Mouse (Mus musculus) cerebellum, postnatal 10 days (tissue): ENCODE measurements around the gene 9130008F23Rik.

Experiments
- DNase-seq, 2 experiments: peaks; one replicate each; pipeline ENCODE4 v3.0.0; 2021; ENCODE audit warnings: mixed read lengths in 2 of 2

9130008F23Rik gene

DNA sequence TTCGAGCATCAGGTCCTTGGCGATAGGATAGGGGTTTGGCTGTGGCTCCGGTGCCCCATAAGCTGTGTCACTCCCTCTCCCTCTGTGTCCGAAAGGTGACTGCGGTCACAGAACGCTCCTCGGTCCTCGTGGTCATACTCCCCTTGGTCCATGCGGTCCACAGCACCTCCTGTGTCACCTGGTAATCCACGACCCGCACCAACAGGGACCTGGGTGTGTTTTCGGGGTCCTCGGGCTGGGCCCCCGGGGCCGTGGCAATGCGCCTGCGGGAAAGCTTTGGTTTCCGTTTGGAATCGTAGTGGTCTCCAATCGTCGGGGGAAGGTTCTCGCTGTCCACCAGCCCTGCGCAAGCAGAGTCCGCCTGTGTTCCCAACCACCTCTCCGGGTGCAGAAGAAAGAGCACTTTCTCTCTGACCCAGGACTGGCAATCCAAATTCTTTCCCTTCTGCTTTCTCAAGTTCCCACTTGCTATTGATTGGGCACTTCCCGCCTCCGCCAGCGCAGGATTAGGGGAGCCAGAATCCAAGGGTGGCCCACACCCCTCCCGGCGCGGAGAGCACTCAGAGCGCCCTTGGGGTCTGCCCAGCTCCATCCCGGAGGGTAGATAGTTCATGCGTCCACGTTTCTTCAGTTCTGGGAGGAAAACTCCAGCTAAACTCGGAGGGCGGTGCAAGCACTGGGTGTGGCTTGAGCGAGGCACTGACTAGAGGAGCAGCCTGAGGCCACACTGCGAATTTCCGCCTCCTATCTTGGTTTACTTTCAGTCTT, at the start of gene 9130008F23Rik:
Gene 9130008F23Rik, minus strand, starts transcription at position 636 of the 768 bp plus-strand sequence.
- peak; percentile 39 to 47 for DNase-seq

GRCm38 (mm10) chr17:40915499-40915898, 35.1 kb upstream of the 9130008F23Rik start:
- DNase-seq, result no peak

GRCm38 (mm10) chr17:40914250-40914649, 33.9 kb upstream of the 9130008F23Rik start, which contains the start of gene Glyatl3:
TSS of gene Glyatl3 (minus strand) at chr17:40914350.
- DNase-seq, result no peak

DNA sequence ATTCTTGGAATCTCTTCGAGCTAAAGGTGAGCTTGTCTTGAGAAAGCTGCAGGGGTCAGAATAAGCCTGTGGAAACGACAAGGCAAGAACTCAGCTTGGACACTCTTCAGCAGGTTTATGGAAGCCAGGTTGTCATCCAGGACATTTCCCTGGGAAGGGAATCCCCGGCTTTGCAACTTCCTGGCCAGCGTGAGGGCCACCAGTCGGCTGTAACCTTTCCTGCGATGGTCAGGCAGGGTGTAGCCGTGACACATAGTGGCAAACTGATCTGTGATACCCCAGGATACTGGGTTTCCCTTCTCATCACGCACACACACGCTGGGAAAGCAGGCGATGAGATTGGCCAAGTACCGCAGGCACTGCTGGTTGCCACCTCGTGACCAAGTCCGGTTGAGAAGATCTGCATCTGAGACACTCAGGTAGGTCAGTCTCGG, 24.4 kb upstream of the 9130008F23Rik start:
- peak; percentile 71 to 74 for DNase-seq

GRCm38 (mm10) chr17:40904056-40904597, 23.8 kb upstream of the 9130008F23Rik start:
- DNase-seq, result peak; percentile 29 to 46

DNA sequence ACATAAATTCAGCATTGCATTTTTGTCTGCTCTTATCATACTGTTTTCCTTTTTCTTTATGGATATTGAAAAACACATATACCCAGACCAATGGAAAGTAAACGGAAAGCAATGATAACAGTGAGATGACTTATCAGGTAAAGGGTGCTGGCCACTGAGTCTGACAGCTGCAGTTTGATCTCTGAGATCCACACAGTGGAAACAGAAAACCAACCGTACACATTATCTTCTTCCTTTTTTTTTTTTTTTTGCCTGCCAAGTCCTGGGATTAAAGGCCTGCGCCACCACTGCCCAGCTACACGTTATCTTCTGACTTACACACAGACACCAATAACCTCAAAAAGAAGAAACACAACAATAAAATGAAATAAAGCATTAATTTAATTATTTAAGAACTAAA, 23.0 kb upstream of the 9130008F23Rik start:
- DNase-seq, result peak in 1 of 2 experiments; percentile 6

DNA sequence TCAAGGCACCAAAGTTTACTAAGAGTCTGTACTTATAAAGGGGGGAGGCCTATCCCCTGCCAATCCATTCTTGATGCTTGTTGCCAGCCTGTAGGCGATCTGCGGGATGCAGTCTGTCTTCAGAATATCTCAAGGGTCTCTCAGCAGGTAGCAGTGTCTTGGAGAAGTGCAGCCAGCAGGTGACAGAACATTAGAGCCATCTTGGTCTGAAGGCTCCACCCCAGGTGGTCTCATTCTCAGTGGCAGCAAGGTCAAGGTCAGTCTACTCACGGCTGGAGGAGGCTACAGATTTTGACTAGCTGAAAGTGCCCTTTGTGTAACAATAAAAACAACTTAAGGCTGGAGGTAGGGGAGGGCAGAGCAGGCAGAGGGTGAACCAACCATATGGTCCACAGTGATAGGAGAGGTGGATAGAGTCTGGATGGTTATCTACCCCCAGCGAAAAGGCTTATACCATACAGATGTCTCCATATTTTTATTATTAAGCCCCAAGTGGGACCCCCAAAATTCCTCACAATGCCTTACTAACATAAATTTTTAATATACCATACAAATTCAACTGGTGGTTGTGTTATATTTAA, 19.5 kb upstream of the 9130008F23Rik start:
- no peak for DNase-seq

GRCm38 (mm10) chr17:40896863-40897262, 16.5 kb upstream of the 9130008F23Rik start:
- peak in 1 of 2 experiments; percentile 69 for DNase-seq

GRCm38 (mm10) chr17:40887849-40888536, 7.6 kb upstream of the 9130008F23Rik start:
- no peak for DNase-seq

GRCm38 (mm10) chr17:40885155-40885554, 4.8 kb upstream of the 9130008F23Rik start:
- DNase-seq, result no peak

DNA sequence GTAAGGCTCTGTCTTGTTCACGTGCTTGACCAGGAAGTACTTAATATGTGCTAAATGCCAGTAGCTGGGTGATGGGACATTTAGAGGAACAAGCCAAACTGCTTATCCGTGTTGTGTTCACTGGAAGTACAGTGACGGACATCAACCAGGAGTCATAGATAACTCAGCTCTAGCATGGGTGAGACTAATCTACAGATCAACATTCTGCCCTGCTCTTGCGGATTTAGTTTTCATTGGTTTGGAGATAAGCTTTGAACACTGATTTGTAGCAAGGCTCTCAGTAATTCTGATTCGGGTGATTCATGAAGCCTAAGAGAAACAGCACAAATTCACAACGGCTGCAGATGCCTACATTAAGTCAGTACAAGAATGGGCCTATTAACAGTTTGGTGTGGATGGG, 1.8 kb upstream of the 9130008F23Rik start:
- DNase-seq, result no peak

GRCm38 (mm10) chr17:40879528-40879923, 833 bp downstream of the 9130008F23Rik start:
- DNase-seq, result no peak

DNA sequence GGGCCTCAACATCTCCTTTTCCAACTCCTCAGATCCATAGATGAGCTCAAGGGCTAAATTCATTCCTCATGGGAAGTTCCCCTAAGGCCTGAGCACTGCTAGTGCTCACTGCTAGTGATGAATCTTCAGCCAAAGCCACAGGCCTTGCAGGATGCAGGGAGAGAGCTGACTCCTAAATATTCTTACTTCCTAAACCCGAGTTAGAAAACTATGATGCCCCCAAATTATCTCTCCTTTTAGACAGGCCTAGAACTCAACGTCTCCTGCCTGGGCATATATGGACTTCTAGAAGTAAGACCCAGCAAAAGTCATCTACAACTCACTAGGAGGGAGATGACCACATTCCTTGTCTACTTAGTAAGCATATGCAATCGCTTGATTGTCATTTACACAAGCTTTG, 2.6 kb downstream of the 9130008F23Rik start:
- no peak for DNase-seq

- DNase-seq, result no peak
These were observed 4.8 kb downstream of the 9130008F23Rik start for GRCm38 (mm10) chr17:40875568-40875967.

GRCm38 (mm10) chr17:40874701-40875100, 5.7 kb downstream of the 9130008F23Rik start:
- no peak for DNase-seq

- DNase-seq, result no peak
These were observed 6.8 kb downstream of the 9130008F23Rik start for GRCm38 (mm10) chr17:40873582-40874011.

DNA sequence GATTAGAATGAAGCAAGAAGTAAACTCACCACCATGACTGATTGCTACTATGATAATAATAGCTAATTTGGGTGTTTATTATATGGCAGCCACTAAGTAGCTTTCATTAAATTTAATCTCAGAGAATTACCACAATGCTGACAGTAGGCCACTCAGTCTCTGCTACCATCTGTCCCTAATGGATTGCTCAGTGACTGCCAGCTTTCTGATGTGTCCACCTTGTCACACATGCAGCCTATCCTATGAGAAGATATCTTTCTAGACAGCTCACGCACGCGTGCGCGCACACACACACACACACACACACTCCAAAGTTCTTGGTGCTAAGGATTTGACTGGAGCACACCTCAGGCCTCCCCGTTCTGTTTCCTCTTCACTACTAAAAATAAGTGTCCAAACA, 7.7 kb downstream of the 9130008F23Rik start:
- DNase-seq, result peak; percentile 14 to 15

- no peak for DNase-seq
These were observed 11.2 kb downstream of the 9130008F23Rik start for GRCm38 (mm10) chr17:40868952-40869747.

DNA sequence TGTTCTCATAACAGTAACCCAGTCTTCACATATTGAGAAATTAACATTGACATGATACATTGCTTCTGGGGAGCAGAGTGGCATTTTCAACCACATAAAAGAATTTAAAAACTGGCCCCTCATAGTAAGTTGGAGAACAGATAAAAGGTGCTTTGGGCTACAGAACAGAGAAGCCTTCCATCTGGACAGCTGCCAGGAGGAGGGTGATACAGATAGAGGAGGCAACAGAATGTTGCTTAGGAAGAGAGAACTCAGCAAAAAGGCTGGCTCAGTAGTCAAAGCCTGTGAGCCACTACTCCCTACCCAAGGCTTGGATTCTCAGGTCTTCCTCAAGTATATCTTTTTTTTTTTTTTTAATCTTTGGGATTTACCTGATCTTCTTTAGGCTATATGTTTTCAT, 25.3 kb downstream of the 9130008F23Rik start:
- peak; percentile 34 to 49 for DNase-seq

DNA sequence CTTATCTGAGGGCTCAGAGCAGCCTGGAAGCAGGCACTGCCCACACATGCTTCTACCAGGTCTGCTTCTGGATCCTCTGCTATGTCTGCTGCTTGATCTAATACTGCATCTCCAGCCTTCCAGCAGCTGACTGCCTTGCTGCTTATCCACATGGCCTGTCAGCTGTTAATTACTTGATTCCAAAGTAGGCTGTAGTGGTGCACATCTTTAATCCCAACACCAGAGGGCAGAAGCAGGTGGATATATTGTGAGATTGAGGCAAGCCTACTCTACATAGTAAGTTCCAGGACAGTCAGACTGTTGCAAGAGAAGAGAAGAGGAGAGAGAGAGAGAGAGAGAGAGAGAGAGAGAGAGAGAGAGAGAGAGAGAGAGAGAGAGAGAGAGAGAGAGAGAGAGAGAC, 43.1 kb downstream of the 9130008F23Rik start:
- peak; percentile 39 to 64 for DNase-seq

GRCm38 (mm10) chr17:40831870-40832269, 48.5 kb downstream of the 9130008F23Rik start:
- DNase-seq, result peak; percentile 5 to 6
